Mouse (Mus musculus): ENCODE measurements at regions not wholly inside any gene's neighbourhood (a gene's known extent, or its start where the extent isn't known, plus 50 kb on each side); places are given as distances from the start of the nearest gene placed in this dataset.
A peak's percentile ranks its signal among the peaks of the same experiment; 100 is the strongest.

DNA sequence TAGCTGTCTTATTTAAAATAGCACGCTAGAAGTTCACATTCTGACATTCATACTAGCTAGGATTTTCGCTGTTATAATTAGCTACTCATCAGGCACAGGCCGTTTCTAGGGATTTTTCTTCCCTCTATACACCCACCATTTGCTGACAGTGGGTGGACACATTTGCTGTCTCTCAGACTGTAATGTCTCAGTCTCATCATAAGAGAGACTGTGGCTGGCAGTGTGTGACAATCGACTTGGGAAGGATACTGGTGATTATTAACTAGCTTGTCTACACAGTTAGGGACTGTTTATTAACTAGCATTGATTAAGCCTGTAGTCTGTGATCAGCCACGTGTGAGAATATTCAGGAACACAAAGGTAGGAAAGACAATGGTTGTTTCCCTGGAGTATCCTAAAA lies 208.0 kb upstream of the Btbd3 start:
- Histone ChIP-seq H3K9ac (ENCODE audit: low read depth, low read length) (no peak overlapping the region), H3K27me3 (ENCODE audit: control insufficient read depth, insufficient read depth, low read length) (no peaks in the 10 kb centered on the region), H3K4me1 (ENCODE audit: control insufficient read depth, insufficient read depth, low read length) (0 out of 2 replicates have a peak, but pooled peaks cover 5% of the 10 kb centered on the region), H3K4me2 (replicated peaks; ENCODE audit: low read depth, low read length) (no peak overlapping the region), H3K4me3 (ENCODE audit: low read length) (no peak overlapping the region), H3K9me3 (ENCODE audit: control insufficient read depth, low read length) (no peaks in the 10 kb centered on the region), H3K36me3 (ENCODE audit: control insufficient read depth, insufficient read depth, low read length) (no peaks in the 10 kb centered on the region), H3K27ac (ENCODE audit: low read depth, low read length) (no peak overlapping the region)
- WGBS = 76% methylated on average over 5 of the region's 5 CpGs
- ATAC-seq (ENCODE audit: low FRiP score, low TSS enrichment) = peak; percentile 69; the same call in 1 of the 2 replicates

DNA sequence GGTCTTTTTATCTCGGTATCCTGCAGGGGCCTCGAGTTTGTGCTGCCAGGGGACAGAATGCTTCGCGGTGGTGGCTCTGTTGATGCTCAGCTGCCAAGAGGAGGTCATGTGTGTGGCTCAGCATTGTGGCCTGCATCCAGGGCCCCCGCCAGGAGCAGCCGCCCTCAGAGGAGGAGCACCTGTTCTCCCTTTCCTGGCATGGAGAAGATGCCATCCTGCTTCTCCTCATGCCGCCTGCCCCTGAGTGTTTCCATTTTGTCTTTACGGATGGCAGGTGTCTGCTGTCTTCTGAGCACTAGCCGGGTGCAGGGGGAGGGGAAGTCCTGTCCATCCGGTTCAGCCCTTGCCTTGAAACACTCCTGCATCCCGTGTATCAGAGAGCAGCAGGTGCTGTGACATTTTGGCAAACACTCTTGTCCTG lies 208.6 kb upstream of the Btbd3 start:
- H3K4me2 ChIP-seq (replicated peaks; ENCODE audit: low read depth, low read length) = no peak overlapping the region
- H3K9ac ChIP-seq (ENCODE audit: low read depth, low read length) = no peak overlapping the region
- H3K4me3 ChIP-seq (ENCODE audit: low read length) = no peak overlapping the region
- no peaks in the 10 kb centered on the region for H3K27me3 ChIP-seq (ENCODE audit: control insufficient read depth, insufficient read depth, low read length)
- no peaks in the 10 kb centered on the region for H3K9me3 ChIP-seq (ENCODE audit: control insufficient read depth, low read length)
- no peaks in the 10 kb centered on the region for H3K36me3 ChIP-seq (ENCODE audit: control insufficient read depth, insufficient read depth, low read length)
- no peak overlapping the region for H3K27ac ChIP-seq (ENCODE audit: low read depth, low read length)
- WGBS = 52% methylated on average over 11 of the region's 11 CpGs
- 0 out of 2 replicates have a peak, but pooled peaks cover 5% of the 10 kb centered on the region for H3K4me1 ChIP-seq (ENCODE audit: control insufficient read depth, insufficient read depth, low read length)
- peak; percentile 48; the same call in 1 of the 2 replicates for ATAC-seq (ENCODE audit: low FRiP score, low TSS enrichment)

DNA sequence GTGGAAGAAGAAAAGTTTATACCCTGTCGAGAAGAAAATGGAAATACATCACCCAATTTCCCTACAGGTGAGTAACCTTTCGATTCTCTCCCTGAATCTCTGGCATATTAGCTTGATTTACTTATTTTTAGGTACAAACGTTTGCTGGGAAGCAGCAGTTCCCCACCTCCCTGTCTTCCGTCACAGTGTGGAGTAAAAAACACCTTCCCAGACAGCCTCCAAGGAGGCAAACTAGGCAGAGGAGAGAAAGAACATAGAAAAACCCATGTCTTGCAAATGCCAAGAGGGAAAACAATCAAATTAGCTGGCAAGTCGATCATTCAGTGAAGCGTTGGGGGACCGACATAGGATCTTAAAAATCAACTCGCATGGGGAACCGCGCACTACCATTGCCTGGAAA lies 209.0 kb upstream of the Btbd3 start:
- no peak for ATAC-seq (ENCODE audit: low FRiP score, low TSS enrichment)
- no peaks in the 10 kb centered on the region for H3K36me3 ChIP-seq (ENCODE audit: control insufficient read depth, insufficient read depth, low read length)
- H3K27me3 ChIP-seq (ENCODE audit: control insufficient read depth, insufficient read depth, low read length) = no peaks in the 10 kb centered on the region
- H3K9ac ChIP-seq (ENCODE audit: low read depth, low read length) = no peak overlapping the region
- 80% methylated on average over 10 of the region's 10 CpGs for whole genome bisulfite sequencing
- H3K4me2 ChIP-seq (replicated peaks; ENCODE audit: low read depth, low read length) = no peak overlapping the region
- H3K4me1 ChIP-seq (ENCODE audit: control insufficient read depth, insufficient read depth, low read length) = 0 out of 2 replicates have a peak, but pooled peaks cover 5% of the 10 kb centered on the region
- H3K27ac ChIP-seq (ENCODE audit: low read depth, low read length) = no peak overlapping the region
- H3K9me3 ChIP-seq (ENCODE audit: control insufficient read depth, low read length) = no peaks in the 10 kb centered on the region
- no peak overlapping the region for H3K4me3 ChIP-seq (ENCODE audit: low read length)

DNA sequence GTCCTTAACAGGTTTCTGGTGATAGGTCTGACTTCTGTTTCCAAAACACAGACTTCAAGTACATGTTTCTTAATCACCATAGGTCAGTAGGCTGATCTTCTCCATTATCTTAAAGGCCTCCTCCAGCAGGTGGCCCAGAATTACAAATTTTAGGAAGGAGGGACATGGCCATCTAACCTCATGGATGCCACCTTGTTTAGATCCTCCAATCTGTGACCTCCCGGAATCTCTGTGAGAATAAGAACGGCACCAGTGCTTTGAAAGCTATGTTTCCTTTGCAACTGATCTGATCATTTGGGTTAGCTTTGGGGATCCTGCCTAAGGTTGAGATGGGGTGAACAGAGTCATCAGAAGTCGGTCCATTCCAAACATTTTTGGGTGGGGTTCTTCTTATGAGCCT lies 209.4 kb upstream of the Btbd3 start:
- Histone ChIP-seq H3K4me1 (ENCODE audit: control insufficient read depth, insufficient read depth, low read length) (0 out of 2 replicates have a peak, but pooled peaks cover 5% of the 10 kb centered on the region), H3K36me3 (ENCODE audit: control insufficient read depth, insufficient read depth, low read length) (no peaks in the 10 kb centered on the region), H3K9ac (ENCODE audit: low read depth, low read length) (no peak overlapping the region), H3K4me2 (replicated peaks; ENCODE audit: low read depth, low read length) (no peak overlapping the region), H3K4me3 (ENCODE audit: low read length) (no peak overlapping the region), H3K27me3 (ENCODE audit: control insufficient read depth, insufficient read depth, low read length) (no peaks in the 10 kb centered on the region), H3K27ac (ENCODE audit: low read depth, low read length) (no peak overlapping the region), H3K9me3 (ENCODE audit: control insufficient read depth, low read length) (no peaks in the 10 kb centered on the region)
- ATAC-seq (ENCODE audit: low FRiP score, low TSS enrichment) = no peak
- 87% methylated on average over 3 of the region's 3 CpGs for WGBS

DNA sequence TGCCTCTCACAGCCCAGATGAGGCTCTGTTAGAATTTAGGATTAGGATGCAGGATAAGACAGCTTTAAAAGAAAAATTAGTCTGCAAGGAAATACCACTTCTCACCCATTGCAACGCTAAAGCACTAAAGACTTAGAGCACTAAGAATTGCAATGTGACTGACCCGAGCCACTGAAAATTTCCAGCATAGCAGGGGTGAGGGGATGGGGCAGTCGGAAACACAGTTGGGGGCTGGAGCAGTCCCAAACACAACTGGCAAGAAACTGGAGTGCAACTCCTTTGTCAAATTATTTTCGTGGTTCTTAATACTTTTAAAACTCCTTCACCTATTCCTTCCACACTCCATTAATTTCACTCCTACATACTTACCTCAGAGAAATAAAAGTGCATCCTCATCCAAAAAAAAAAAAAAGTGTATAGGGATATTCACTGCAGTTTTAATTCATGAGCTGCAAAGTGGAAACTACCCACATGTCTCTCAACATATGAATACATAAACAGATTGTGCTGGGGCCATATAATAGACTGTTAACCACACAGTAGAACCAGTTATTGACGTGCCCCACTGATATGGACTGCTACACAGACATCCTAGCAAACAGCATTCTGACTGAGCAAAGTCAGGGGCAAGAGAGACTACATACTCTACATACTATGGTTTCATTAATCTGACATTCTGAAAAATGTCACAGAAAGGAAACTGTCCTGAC lies 210.3 kb upstream of the Btbd3 start:
- no peak for ATAC-seq (ENCODE audit: low FRiP score, low TSS enrichment)
- no peak overlapping the region for H3K9ac ChIP-seq (ENCODE audit: low read depth, low read length)
- H3K27ac ChIP-seq (ENCODE audit: low read depth, low read length) = no peak overlapping the region
- H3K9me3 ChIP-seq (ENCODE audit: control insufficient read depth, low read length) = no peaks in the 10 kb centered on the region
- H3K4me3 ChIP-seq (ENCODE audit: low read length) = no peak overlapping the region
- H3K4me2 ChIP-seq (replicated peaks; ENCODE audit: low read depth, low read length) = no peak overlapping the region
- no peaks in the 10 kb centered on the region for H3K27me3 ChIP-seq (ENCODE audit: control insufficient read depth, insufficient read depth, low read length)
- 0 out of 2 replicates have a peak, but pooled peaks cover 5% of the 10 kb centered on the region for H3K4me1 ChIP-seq (ENCODE audit: control insufficient read depth, insufficient read depth, low read length)
- 41% methylated on average over 5 of the region's 5 CpGs for WGBS
- H3K36me3 ChIP-seq (ENCODE audit: control insufficient read depth, insufficient read depth, low read length) = no peaks in the 10 kb centered on the region

DNA sequence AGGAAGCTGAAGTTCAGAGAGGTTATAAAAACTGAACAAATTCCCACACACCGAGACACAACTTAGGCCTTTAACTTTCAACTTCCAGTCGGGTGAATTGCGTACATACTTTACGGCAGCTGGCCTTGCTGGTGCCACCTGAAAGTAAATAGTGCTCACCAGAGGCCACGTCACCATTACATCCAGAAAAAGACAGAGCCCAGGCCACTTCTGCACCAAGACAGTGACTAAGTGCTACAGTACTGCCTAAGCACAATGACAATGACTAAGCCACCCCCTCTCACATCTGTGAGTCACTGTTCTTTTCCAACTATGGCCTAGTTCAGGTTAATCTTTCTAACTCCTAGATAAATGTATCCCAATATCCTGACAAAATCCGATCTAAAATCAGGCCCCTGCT lies 215.7 kb upstream of the Btbd3 start:
- H3K27ac ChIP-seq (ENCODE audit: low read depth, low read length) = no peak overlapping the region
- no peak overlapping the region for H3K9ac ChIP-seq (ENCODE audit: low read depth, low read length)
- WGBS = 49% methylated on average over 6 of the region's 6 CpGs
- H3K4me3 ChIP-seq (ENCODE audit: low read length) = no peak overlapping the region
- no peaks in the 10 kb centered on the region for H3K4me1 ChIP-seq (ENCODE audit: control insufficient read depth, insufficient read depth, low read length)
- H3K9me3 ChIP-seq (ENCODE audit: control insufficient read depth, low read length) = no peaks in the 10 kb centered on the region
- no peak overlapping the region for H3K4me2 ChIP-seq (replicated peaks; ENCODE audit: low read depth, low read length)
- ATAC-seq (ENCODE audit: low FRiP score, low TSS enrichment) = peak; percentile 76; the same call in 1 of the 2 replicates
- no peaks in the 10 kb centered on the region for H3K27me3 ChIP-seq (ENCODE audit: control insufficient read depth, insufficient read depth, low read length)
- H3K36me3 ChIP-seq (ENCODE audit: control insufficient read depth, insufficient read depth, low read length) = no peaks in the 10 kb centered on the region

DNA sequence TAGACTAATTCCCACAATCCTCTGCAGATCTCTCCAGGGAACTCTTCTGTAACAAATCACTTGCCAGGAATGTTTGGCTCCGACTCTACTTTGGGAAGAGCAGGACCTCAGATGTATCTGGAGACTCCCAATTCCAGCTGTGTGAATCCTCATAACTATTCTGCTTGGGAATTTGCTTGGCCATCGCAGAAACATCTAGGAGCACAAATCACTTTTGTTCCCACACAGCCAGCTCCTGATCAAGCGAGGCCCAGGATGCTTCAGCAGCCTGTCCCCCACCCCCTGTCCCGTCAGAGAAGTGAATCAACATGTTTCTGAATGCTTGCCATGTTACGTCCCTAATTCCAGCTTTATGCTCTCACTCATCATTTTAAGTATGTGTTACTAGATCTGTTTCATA lies 216.1 kb upstream of the Btbd3 start:
- H3K27ac ChIP-seq (ENCODE audit: low read depth, low read length) = 0 out of 2 replicates have a peak overlapping the region, but pooled peaks have one; percentile 30
- no peak overlapping the region for H3K4me3 ChIP-seq (ENCODE audit: low read length)
- H3K36me3 ChIP-seq (ENCODE audit: control insufficient read depth, insufficient read depth, low read length) = no peaks in the 10 kb centered on the region
- H3K4me1 ChIP-seq (ENCODE audit: control insufficient read depth, insufficient read depth, low read length) = no peaks in the 10 kb centered on the region
- no peak overlapping the region for H3K9ac ChIP-seq (ENCODE audit: low read depth, low read length)
- WGBS = 50% methylated on average over 5 of the region's 5 CpGs
- ATAC-seq (ENCODE audit: low FRiP score, low TSS enrichment) = peak; percentile 76; the same call in 1 of the 2 replicates
- no peaks in the 10 kb centered on the region for H3K9me3 ChIP-seq (ENCODE audit: control insufficient read depth, low read length)
- H3K27me3 ChIP-seq (ENCODE audit: control insufficient read depth, insufficient read depth, low read length) = no peaks in the 10 kb centered on the region
- no peak overlapping the region for H3K4me2 ChIP-seq (replicated peaks; ENCODE audit: low read depth, low read length)

DNA sequence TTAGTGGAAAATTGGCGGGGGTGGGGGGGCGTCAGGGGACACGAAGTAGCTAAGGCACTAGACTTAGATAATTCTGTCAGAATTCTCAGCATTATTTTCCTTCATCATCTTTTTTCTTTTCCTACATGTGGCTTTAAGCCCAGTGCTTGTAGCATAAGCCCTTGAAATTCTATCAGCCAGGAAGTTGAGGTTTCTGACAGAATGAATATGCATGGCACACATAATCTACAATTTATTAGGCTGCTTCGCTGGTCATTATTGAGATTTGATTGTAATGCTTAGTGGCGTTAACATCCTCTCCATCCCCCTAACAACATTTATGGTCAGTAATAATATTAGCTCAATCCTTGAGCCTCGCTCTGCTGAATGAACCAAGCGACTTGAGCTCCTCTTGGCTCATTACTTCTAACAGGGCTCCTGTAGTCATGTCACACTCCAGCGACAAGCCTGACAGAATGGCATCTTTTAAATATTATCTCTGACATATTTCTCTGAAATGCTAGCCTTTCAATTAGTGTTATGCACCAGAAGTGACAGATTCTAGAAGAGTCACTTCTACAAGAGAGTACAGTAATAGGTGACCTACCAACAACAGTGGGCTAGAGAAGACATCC lies 222.1 kb upstream of the Btbd3 start:
- WGBS = 87% methylated on average over 8 of the region's 8 CpGs
- Histone ChIP-seq H3K4me3 (ENCODE audit: low read length) (no peak overlapping the region), H3K36me3 (ENCODE audit: control insufficient read depth, insufficient read depth, low read length) (no peaks in the 10 kb centered on the region), H3K4me1 (ENCODE audit: control insufficient read depth, insufficient read depth, low read length) (no peaks in the 10 kb centered on the region), H3K9me3 (ENCODE audit: control insufficient read depth, low read length) (no peaks in the 10 kb centered on the region), H3K4me2 (replicated peaks; ENCODE audit: low read depth, low read length) (no peak overlapping the region), H3K27ac (ENCODE audit: low read depth, low read length) (no peak overlapping the region), H3K9ac (ENCODE audit: low read depth, low read length) (no peak overlapping the region), H3K27me3 (ENCODE audit: control insufficient read depth, insufficient read depth, low read length) (no peaks in the 10 kb centered on the region)
- no peak for ATAC-seq (ENCODE audit: low FRiP score, low TSS enrichment)

DNA sequence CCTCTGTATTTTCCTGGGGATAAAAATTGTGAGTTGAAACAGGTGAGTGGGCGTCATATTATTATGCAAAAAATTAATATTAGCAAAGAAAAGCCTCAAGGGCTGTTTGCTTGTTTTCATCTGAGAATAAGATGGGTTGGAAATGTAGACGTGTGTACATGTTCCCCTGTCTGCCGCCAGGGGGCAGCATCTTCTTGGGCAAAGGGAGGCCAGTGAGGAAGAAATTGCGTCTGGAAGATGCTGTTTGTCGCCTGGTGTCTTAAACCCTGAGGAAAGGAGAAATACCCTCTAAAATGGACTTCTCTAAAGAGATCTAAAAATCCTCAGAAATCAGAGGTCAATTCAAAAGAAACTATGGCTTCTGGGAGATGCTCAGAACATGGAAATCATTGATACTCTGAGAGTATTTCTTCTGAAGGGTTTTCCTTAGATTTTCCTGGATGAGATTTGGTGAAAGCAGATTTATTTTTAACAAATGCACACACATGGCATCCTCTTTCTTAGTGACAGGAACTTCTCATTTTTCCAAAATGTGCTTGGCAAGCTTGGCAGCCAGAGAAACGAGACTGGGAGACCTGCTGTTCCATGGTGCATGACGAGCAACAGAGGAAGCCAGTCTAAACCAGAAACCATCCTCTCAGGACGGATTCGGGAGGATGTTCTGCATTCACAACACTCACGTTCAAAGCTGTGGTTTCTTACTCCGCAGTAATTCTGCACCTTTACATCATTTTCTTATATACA lies 222.8 kb upstream of the Btbd3 start:
- Histone ChIP-seq H3K9ac (ENCODE audit: low read depth, low read length) (no peak overlapping the region), H3K9me3 (ENCODE audit: control insufficient read depth, low read length) (no peaks in the 10 kb centered on the region), H3K4me2 (replicated peaks; ENCODE audit: low read depth, low read length) (no peak overlapping the region), H3K4me1 (ENCODE audit: control insufficient read depth, insufficient read depth, low read length) (no peaks in the 10 kb centered on the region), H3K27me3 (ENCODE audit: control insufficient read depth, insufficient read depth, low read length) (no peaks in the 10 kb centered on the region), H3K27ac (ENCODE audit: low read depth, low read length) (no peak overlapping the region), H3K36me3 (ENCODE audit: control insufficient read depth, insufficient read depth, low read length) (no peaks in the 10 kb centered on the region), H3K4me3 (ENCODE audit: low read length) (no peak overlapping the region)
- ATAC-seq (ENCODE audit: low FRiP score, low TSS enrichment) = peak; percentile 85; the same call in 1 of the 2 replicates
- WGBS = 23% methylated on average over 11 of the region's 11 CpGs

All from kidney, embryonic 14.5 days (tissue).